Mouse (Mus musculus) gastrocnemius, postnatal 4 days (tissue): ENCODE data around the gene 2310034G01Rik. TPM values are rescaled to one million over a fixed set of nuclear protein-coding genes. Genes with fewer than 3 reads are reported as not detected.
A peak's percentile ranks its signal among the peaks of the same experiment; 100 is the strongest.

Experiments
- DNase-seq, 2 experiments: peaks; one replicate each; pipeline ENCODE4 v3.0.0; 2021 to 2022; ENCODE audit warnings: low spot score in 2 of 2, mixed read lengths in 2 of 2
- microRNA-seq: library from miRNA; unstranded; fragments of <30 nt; microRNA quantifications from one replicate; pipeline ENCODE4 v1.2.0, GENCODE M21; 2021
- total RNA-seq, 2 experiments: library from RNA; stranded (reverse); gene quantifications; 2 replicates each; pipeline ENCODE4 v1.2.3; 2021

Gene 2310034G01Rik
- total RNA-seq, 2 experiments from 2014 or later, result 0.59 to 0.70 TPM

GRCm38 (mm10) chr19:46303251-46304215 is 46.6 kb downstream of the 2310034G01Rik start:
- peak; percentile 10 to 12 for DNase-seq

DNA sequence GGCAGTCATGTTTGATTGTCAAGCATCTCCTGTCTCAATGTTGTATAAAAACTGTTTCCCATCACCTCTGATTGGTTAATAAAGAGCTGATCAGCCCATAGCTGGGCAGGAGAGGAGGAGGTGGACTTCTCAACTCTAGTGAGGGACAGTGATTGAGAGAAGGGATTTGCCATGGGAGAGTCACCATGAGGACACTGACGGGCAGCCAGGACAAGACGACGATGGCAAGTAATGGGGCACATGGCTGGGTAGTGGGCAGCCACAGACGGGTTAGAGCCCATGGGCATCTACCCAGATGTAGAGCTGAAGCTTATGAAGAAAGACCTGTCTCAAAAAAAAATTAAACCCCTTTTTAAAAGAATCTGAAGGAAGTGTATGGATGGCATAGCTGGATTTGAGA is 47.6 kb downstream of the 2310034G01Rik start:
- DNase-seq, result peak in 1 of 2 experiments; percentile 4

GRCm38 (mm10) chr19:46300294-46301045 is 49.6 kb downstream of the 2310034G01Rik start:
- DNase-seq, result no peak

Small RNAs within 50 kb of the gene (microRNA-seq; reads per million reads assigned to microRNA genes)
- gene Mir146b, result not detected

Other genes starting within 250 kb of the 2310034G01Rik start
- not detected for gene Elovl3, start 218.4 kb downstream of the 2310034G01Rik start, total RNA-seq
- 10 to 100 TPM; 32.2 to 36.1 TPM for gene Pitx3, start 202.0 kb downstream of the 2310034G01Rik start, total RNA-seq
- 10 to 100 TPM; 76.4 to 86.9 TPM for gene Gbf1, start 197.8 kb downstream of the 2310034G01Rik start, total RNA-seq
- 10 to 100 TPM; 19.0 to 20.2 TPM for gene Nfkb2, start 46.0 kb downstream of the 2310034G01Rik start, total RNA-seq
- 1 to 10 TPM; 2.0 to 2.9 TPM for gene Psd, start 23.1 kb downstream of the 2310034G01Rik start, total RNA-seq
- gene Fbxl15, start 22.1 kb downstream of the 2310034G01Rik start, total RNA-seq, result 1 to 10 TPM; 4.4 to 5.1 TPM
- gene Cuedc2, start 11.6 kb downstream of the 2310034G01Rik start, total RNA-seq, result 100 to 1,000 TPM; 106 to 120 TPM
- 1 to 10 TPM; 1.7 to 2.5 TPM for gene Mfsd13a, start 9.2 kb downstream of the 2310034G01Rik start, total RNA-seq
- 10 to 100 TPM; 80.8 to 88.7 TPM for gene Actr1a, start 45.4 kb upstream of the 2310034G01Rik start, total RNA-seq
- gene Sufu, start 46.6 kb upstream of the 2310034G01Rik start, total RNA-seq, result 10 to 100 TPM; 20.1 to 23.5 TPM
- gene Trim8, start 151.4 kb upstream of the 2310034G01Rik start, total RNA-seq, result 10 to 100 TPM; 40.4 to 41.4 TPM
- gene Arl3, start 222.9 kb upstream of the 2310034G01Rik start, total RNA-seq, result 10 to 100 TPM; 34.8 to 37.9 TPM
- gene Sfxn2, start 223.1 kb upstream of the 2310034G01Rik start, total RNA-seq, result 10 to 100 TPM in 1 of 2 experiments, 1 to 10 TPM in 1; 7.8 to 11.2 TPM
- 10 to 100 TPM; 52.4 to 57.2 TPM for gene Wbp1l, start 248.8 kb upstream of the 2310034G01Rik start, total RNA-seq